Mouse (Mus musculus): Measurements from ENCODE around the gene Efnb2. TPM values are rescaled to one million over a fixed set of nuclear protein-coding genes. Genes with fewer than 3 reads are reported as not detected.

The Efnb2 gene
- total and polyA plus RNA-seq, 3 experiments: 16.8 to 24.1 (median 22.2) TPM

GRCm38 (mm10) chr8:8619221-8620194 lies 41.5 kb downstream of the Efnb2 start:
- intact Hi-C loops (cut with DNase I): no loop called here
- H3K27me3 ChIP-seq (ENCODE audit: control insufficient read depth, insufficient read depth, low read length): no peaks in the 10 kb centered on the region
- H3K4me1 ChIP-seq (ENCODE audit: control insufficient read depth, insufficient read depth, low read length): peaks cover 8% of the 10 kb centered on the region
- peaks cover 8% of the 10 kb centered on the region for H3K36me3 ChIP-seq (ENCODE audit: control insufficient read depth, insufficient read depth, low read length)
- no peaks in the 10 kb centered on the region for H3K79me2 ChIP-seq (replicated peaks; ENCODE audit: control insufficient read depth, insufficient read depth, low read length)
- no peak overlapping the region for H3K4me3 ChIP-seq
- no peak for DNase-seq
- TF ChIP-seq POLR2A (IDR thresholded peaks at IDR 0.05; ENCODE audit: insufficient read depth, low read depth, low read length) (no peak), CTCF (IDR thresholded peaks at IDR 0.05) (no peak), EP300 (IDR thresholded peaks at IDR 0.05; ENCODE audit: insufficient read depth, low read depth, low read length) (no peak)
- H3K9ac ChIP-seq (ENCODE audit: low read depth, low read length): no peak overlapping the region
- H3K27ac ChIP-seq: no peak overlapping the region
- 59% methylated on average over 19 of the region's 19 CpGs for WGBS

GRCm38 (mm10) chr8:8613844-8614243 lies 47.2 kb downstream of the Efnb2 start:
- 69% methylated on average over 1 of the region's 1 CpGs for WGBS
- TF ChIP-seq POLR2A (IDR thresholded peaks at IDR 0.05; ENCODE audit: insufficient read depth, low read depth, low read length): no peak
- TF ChIP-seq CTCF (IDR thresholded peaks at IDR 0.05): no peak
- TF ChIP-seq EP300 (IDR thresholded peaks at IDR 0.05; ENCODE audit: insufficient read depth, low read depth, low read length): no peak
- peaks cover 2% of the 10 kb centered on the region for H3K4me1 ChIP-seq (ENCODE audit: control insufficient read depth, insufficient read depth, low read length)
- H3K4me3 ChIP-seq: no peak overlapping the region
- H3K27me3 ChIP-seq (ENCODE audit: control insufficient read depth, insufficient read depth, low read length): no peaks in the 10 kb centered on the region
- intact Hi-C loops (cut with DNase I): no loop called here
- no peak overlapping the region for H3K9ac ChIP-seq (ENCODE audit: low read depth, low read length)
- H3K36me3 ChIP-seq (ENCODE audit: control insufficient read depth, insufficient read depth, low read length): no peaks in the 10 kb centered on the region; the same call in 1 of the 2 replicates
- no peak for DNase-seq
- no peaks in the 10 kb centered on the region for H3K79me2 ChIP-seq (replicated peaks; ENCODE audit: control insufficient read depth, insufficient read depth, low read length)
- no peak overlapping the region for H3K27ac ChIP-seq

GRCm38 (mm10) chr8:8611928-8612327 lies 49.1 kb downstream of the Efnb2 start:
- H3K27me3 ChIP-seq (ENCODE audit: control insufficient read depth, insufficient read depth, low read length): no peaks in the 10 kb centered on the region
- DNase-seq: no peak
- peaks cover 2% of the 10 kb centered on the region for H3K4me1 ChIP-seq (ENCODE audit: control insufficient read depth, insufficient read depth, low read length)
- H3K4me3 ChIP-seq: no peak overlapping the region
- WGBS: 77% methylated on average over 4 of the region's 4 CpGs
- H3K79me2 ChIP-seq (replicated peaks; ENCODE audit: control insufficient read depth, insufficient read depth, low read length): no peaks in the 10 kb centered on the region
- intact Hi-C loops (cut with DNase I): no loop called here
- H3K9ac ChIP-seq (ENCODE audit: low read depth, low read length): no peak overlapping the region
- no peaks in the 10 kb centered on the region for H3K36me3 ChIP-seq (ENCODE audit: control insufficient read depth, insufficient read depth, low read length)
- no peak for TF ChIP-seq CTCF (IDR thresholded peaks at IDR 0.05)
- TF ChIP-seq EP300 (IDR thresholded peaks at IDR 0.05; ENCODE audit: insufficient read depth, low read depth, low read length): no peak
- H3K27ac ChIP-seq: no peak overlapping the region

- no peak for DNase-seq
- WGBS: 31% methylated on average over 7 of the region's 7 CpGs
- Histone ChIP-seq H3K27ac (no peak overlapping the region), H3K36me3 (ENCODE audit: control insufficient read depth, insufficient read depth, low read length) (no peaks in the 10 kb centered on the region), H3K4me1 (ENCODE audit: control insufficient read depth, insufficient read depth, low read length) (peaks cover 2% of the 10 kb centered on the region), H3K27me3 (ENCODE audit: control insufficient read depth, insufficient read depth, low read length) (no peaks in the 10 kb centered on the region), H3K4me3 (no peak overlapping the region), H3K9ac (ENCODE audit: low read depth, low read length) (no peak overlapping the region), H3K79me2 (replicated peaks; ENCODE audit: control insufficient read depth, insufficient read depth, low read length) (no peaks in the 10 kb centered on the region)
- intact Hi-C loops (cut with DNase I): no loop called here
- TF ChIP-seq EP300 (IDR thresholded peaks at IDR 0.05; ENCODE audit: insufficient read depth, low read depth, low read length) (no peak), CTCF (IDR thresholded peaks at IDR 0.05) (no peak)
Observed at GRCm38 (mm10) chr8:8609791-8610190, 51.3 kb downstream of the Efnb2 start.

GRCm38 (mm10) chr8:8609141-8609540 lies 51.9 kb downstream of the Efnb2 start:
- WGBS: 61% methylated on average over 5 of the region's 5 CpGs
- H3K36me3 ChIP-seq (ENCODE audit: control insufficient read depth, insufficient read depth, low read length): no peaks in the 10 kb centered on the region
- H3K27ac ChIP-seq: no peak overlapping the region
- peaks cover 2% of the 10 kb centered on the region for H3K4me1 ChIP-seq (ENCODE audit: control insufficient read depth, insufficient read depth, low read length)
- intact Hi-C loops (cut with DNase I): no loop called here
- no peak overlapping the region for H3K4me3 ChIP-seq
- no peaks in the 10 kb centered on the region for H3K79me2 ChIP-seq (replicated peaks; ENCODE audit: control insufficient read depth, insufficient read depth, low read length)
- no peak overlapping the region for H3K9ac ChIP-seq (ENCODE audit: low read depth, low read length)
- no peaks in the 10 kb centered on the region for H3K27me3 ChIP-seq (ENCODE audit: control insufficient read depth, insufficient read depth, low read length)
- DNase-seq: no peak
- TF ChIP-seq POLR2A (IDR thresholded peaks at IDR 0.05; ENCODE audit: insufficient read depth, low read depth, low read length): no peak
- no peak for TF ChIP-seq CTCF (IDR thresholded peaks at IDR 0.05)
- no peak for TF ChIP-seq EP300 (IDR thresholded peaks at IDR 0.05; ENCODE audit: insufficient read depth, low read depth, low read length)

- Histone ChIP-seq H3K9ac (ENCODE audit: low read depth, low read length) (no peak overlapping the region), H3K4me3 (no peak overlapping the region), H3K4me1 (ENCODE audit: control insufficient read depth, insufficient read depth, low read length) (peaks cover 5% of the 10 kb centered on the region), H3K27me3 (ENCODE audit: control insufficient read depth, insufficient read depth, low read length) (no peaks in the 10 kb centered on the region), H3K36me3 (ENCODE audit: control insufficient read depth, insufficient read depth, low read length) (no peaks in the 10 kb centered on the region), H3K27ac (no peak overlapping the region), H3K79me2 (replicated peaks; ENCODE audit: control insufficient read depth, insufficient read depth, low read length) (no peaks in the 10 kb centered on the region)
- no peak for TF ChIP-seq CTCF (IDR thresholded peaks at IDR 0.05)
- DNase-seq: no peak
- 72% methylated on average over 4 of the region's 4 CpGs for WGBS
- intact Hi-C loops (cut with DNase I): loop anchor here (2.0 kb wide), 1 partner anchor 17 kb away; no protein-coding TSS in a partner anchor
Observed at GRCm38 (mm10) chr8:8605621-8606020, 55.4 kb downstream of the Efnb2 start.

Measured in heart, adult 2 months (tissue).